Mouse (Mus musculus): ENCODE measurements around the gene Gcsh.

Gcsh gene

DNA sequence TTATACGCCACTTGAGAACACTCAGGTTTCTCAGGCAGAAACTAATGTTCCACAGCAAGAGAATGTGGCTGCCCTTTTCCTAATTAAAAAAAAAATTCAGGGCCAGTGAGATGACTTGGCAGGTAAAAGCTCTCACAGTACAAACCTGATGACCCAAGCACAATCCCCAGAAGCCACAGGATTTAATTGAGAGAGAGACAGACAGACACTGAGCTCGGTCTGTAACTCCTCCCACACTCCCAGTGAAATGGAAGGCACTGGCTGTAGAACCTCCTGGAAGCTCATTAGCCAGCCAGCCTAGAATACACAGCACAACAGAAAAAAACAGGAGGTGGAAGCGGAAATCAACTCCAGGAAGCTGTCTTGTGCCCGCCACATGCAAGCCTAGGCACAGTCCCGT is 17.7 kb downstream of the Gcsh start:
- DNase-seq, result peak; percentile 59

- no peak for DNase-seq
These were observed 18.3 kb downstream of the Gcsh start for GRCm38 (mm10) chr8:116975066-116975465.

DNA sequence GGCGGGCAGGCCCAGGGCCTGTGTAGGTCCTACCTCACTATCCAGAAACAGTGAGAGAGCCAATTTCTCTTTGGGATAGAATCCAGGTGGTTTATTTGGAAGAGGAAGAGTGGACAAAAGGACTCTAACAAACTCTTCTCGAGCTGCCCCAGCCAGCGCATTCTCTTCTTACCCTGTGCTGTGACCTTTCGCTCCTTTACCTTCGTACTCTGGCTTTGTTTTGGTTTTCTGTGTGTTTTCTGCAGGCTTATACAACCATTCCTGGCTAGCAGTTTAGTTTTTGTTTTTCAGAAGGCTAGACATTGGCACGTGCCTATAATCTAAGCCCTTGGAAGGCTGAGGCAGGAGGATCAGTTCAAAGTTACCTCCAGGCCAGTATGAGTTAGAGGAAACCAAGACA is 23.8 kb downstream of the Gcsh start:
- DNase-seq, result peak; percentile 81

- no peak for DNase-seq
These were observed 38.9 kb downstream of the Gcsh start for GRCm38 (mm10) chr8:116954415-116954814.

GRCm38 (mm10) chr8:116952428-116952827 is 40.9 kb downstream of the Gcsh start:
- no peak for DNase-seq

GRCm38 (mm10) chr8:116951778-116952177 is 41.6 kb downstream of the Gcsh start:
- DNase-seq, result peak; percentile 32

DNA sequence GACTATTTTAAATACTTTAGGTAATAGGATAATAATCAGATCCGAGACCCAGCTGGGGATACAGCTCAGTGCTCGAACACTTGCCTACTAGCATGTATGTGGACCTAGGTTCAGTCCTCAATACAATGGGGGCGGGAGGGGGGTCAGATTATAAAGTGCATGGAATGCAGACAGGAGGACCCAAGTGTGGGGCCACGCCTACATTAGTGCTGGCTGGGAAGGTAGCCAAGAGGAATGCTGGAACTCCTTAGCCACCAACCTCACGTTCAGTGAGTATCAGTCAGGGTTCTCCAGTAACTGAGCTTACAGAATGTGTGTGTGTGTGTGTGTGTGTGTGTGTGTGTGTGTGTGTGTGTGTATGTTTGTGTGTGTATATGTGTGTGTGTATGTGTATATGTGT is 42.0 kb downstream of the Gcsh start:
- peak; percentile 46 for DNase-seq

DNA sequence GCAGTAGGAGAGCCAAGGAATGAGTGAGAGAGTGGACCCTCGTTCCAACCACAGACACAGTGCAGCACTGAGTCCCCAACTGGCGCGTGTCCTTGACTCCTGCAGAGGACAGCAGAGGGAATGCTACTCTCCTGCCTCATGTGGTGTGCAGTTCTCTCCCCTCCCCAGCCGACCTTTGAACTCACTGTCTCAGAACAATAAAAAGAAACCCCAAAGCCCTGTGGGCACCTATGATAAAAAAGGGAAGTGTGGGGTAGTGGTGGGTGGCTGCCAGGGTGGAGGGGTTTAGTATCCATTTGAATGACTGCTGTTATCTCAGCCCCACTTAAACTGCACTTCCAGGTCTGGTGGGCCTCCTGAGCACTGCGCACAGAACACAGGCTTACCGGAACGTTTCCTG is 45.7 kb downstream of the Gcsh start:
- DNase-seq, result no peak

- DNase-seq, result no peak
These were observed 46.5 kb downstream of the Gcsh start for GRCm38 (mm10) chr8:116946851-116947250.

DNA sequence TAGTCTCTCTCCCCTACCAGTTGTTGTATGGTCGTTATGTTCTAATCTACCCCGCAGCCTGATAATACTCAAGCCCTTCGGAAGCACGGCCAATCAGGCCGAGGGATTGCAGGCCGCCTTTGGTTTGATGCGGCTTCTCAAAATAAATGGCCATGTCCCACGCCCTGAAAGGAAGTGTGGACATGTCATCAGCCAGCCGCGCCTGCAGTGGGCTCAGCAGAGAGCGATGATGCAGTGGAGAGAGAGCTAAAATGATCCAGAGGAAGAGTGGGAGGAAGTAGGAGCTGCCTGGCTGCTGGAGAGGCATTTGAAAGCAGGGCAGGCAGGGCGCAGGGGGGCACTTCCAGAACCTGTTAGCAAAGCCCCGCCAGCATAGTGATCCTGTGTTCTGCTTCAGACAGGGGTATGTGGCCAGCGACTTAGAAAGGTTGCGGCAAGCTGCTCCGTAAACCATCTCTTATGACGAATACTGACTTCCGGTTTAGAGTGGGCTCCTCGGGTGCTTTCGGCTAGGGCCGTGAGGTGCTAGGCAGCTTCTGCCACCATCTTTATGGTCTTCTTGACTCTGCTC is 47.0 kb downstream of the Gcsh start:
- no peak for DNase-seq

DNA sequence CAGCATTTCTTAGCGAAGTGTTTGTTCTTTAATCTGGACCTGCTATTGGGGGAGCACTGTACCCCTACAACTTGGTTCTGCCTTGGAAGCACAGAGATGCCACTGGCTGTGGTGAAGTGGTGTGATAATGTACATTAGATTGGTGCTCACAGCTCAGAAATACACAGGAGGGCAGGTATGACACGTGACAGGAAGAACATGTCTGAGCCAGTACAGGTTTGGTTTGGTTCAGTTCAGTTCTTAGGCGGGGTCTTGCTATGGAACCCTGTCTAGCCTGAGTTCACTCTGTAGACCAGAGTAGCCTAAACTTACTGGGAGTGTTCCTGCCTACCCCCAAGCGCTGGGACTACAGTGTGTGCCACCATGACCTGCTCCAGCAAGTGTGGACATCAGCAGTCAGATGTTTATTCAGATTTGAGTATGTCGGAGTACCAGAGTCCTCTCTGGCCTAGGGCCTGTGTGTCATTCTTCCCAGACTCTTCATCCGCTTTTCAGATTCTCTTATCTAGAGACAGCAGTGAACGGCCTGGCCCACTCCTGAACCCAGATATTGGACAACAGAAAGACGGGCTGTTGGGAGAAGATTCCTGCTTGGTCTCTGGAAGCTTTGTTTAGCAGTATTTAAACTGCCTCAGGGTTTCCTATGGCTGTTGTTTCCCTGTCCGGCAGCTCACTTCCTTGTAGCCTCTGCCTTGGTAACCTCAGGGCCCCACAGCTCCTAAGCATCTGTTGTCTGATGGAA is 48.0 kb downstream of the Gcsh start:
- no peak for DNase-seq

- no peak for DNase-seq
These were observed 49.0 kb downstream of the Gcsh start for GRCm38 (mm10) chr8:116944385-116944696.

GRCm38 (mm10) chr8:116943555-116944384 is 49.6 kb downstream of the Gcsh start:
- DNase-seq, result peak; percentile 46

DNA sequence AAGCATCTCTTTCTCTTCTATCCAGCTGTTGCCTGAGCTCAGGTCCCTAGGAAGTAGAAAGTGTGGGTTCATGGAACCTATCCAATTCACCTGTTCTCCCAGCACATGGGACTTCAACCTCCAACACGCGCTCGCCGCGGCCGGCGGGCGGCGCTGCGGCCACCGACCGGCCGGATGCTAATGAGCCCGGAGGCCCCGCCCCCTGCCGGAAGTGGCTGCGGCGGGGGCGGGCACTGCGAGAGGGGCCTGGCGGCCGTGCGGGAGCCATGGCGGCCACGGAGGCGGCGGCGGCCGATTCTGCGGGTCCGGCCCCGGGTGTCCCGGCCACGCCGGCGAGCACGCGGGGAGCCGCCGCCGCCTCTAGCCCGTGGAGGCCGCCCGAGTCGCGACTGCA is 50.2 kb downstream of the Gcsh start, which contains the start of gene Atmin:
Gene Atmin (plus strand): TSS at position 233 of the 394 bp plus-strand sequence.
- peak; percentile 91 for DNase-seq

- DNase-seq, result no peak
These were observed 50.9 kb downstream of the Gcsh start for GRCm38 (mm10) chr8:116942284-116943058.

- DNase-seq, result no peak
These were observed 57.8 kb downstream of the Gcsh start for GRCm38 (mm10) chr8:116935506-116935905.

- DNase-seq, result no peak
These were observed 58.4 kb downstream of the Gcsh start for GRCm38 (mm10) chr8:116934976-116935375.

Measured in kidney, adult 9 months (tissue).